Mouse (Mus musculus) MEL (cell line): ENCODE data around the gene H2-Ke6.

Experiments
- BHLHE40 ChIP-seq: IDR thresholded peaks from 2 replicates; pipeline ENCODE4 v1.6.1; 2012; ENCODE audit warnings: low read depth, mild to moderate bottlenecking, inconsistent platforms, low read length, improper control_type of control experiment, borderline replicate concordance
- CTCF ChIP-seq, 3 experiments: IDR thresholded peaks in 2 of 3; conservative IDR thresholded peaks in 1 of 3; 2 replicates each; pipeline ENCODE4 v1.5.1; 2011 to 2012; ENCODE audit warnings: low read length in 3 of 3, low read depth in 2 of 3, mild to moderate bottlenecking in 2 of 3, improper control_type of control experiment in 1 of 3, inconsistent platforms in 1 of 3, mixed read lengths in 1 of 3, moderate library complexity in 1 of 3; ENCODE audit not compliant: control insufficient read depth in 1 of 3, insufficient read depth in 1 of 3, poor library complexity in 1 of 3, severe bottlenecking in 1 of 3
- E2F4 ChIP-seq: IDR thresholded peaks from 2 replicates; pipeline ENCODE4 v1.6.1; 2011; ENCODE audit warnings: low read depth, low read length, improper control_type of control experiment, borderline replicate concordance
- GABPA ChIP-seq: IDR thresholded peaks from 2 replicates; pipeline ENCODE4 v1.6.1; 2012; ENCODE audit warnings: low read depth, mild to moderate bottlenecking, inconsistent platforms, low read length, improper control_type of control experiment, moderate library complexity
- MAX ChIP-seq: IDR thresholded peaks from 2 replicates; pipeline ENCODE4 v1.6.1; 2011; ENCODE audit warnings: low read length, improper control_type of control experiment
- MXI1 ChIP-seq: IDR thresholded peaks from 2 replicates; pipeline ENCODE4 v1.6.1; 2011; ENCODE audit warnings: mild to moderate bottlenecking, low read depth, low read length, improper control_type of control experiment
- POLR2A ChIP-seq, 2 experiments: IDR thresholded peaks; 2 replicates each; pipeline ENCODE4 v1.6.1; 2011 to 2012; ENCODE audit warnings: low read length in 2 of 2, mild to moderate bottlenecking in 2 of 2, control low read depth in 1 of 2, improper control_type of control experiment in 1 of 2, low read depth in 1 of 2, moderate library complexity in 1 of 2; ENCODE audit not compliant: control insufficient read depth in 1 of 2, insufficient read depth in 1 of 2, poor library complexity in 1 of 2
- POLR2AphosphoS2 ChIP-seq: IDR thresholded peaks from 2 replicates; pipeline ENCODE4 v1.6.1; 2011; ENCODE audit warnings: low read length, improper control_type of control experiment
- RAD21 ChIP-seq: IDR thresholded peaks from 2 replicates; pipeline ENCODE4 v1.6.1; 2011; ENCODE audit warnings: mild to moderate bottlenecking, low read depth, low read length, improper control_type of control experiment
- SMC3 ChIP-seq: IDR thresholded peaks from 2 replicates; pipeline ENCODE4 v1.6.1; 2011; ENCODE audit warnings: low read depth, low read length, improper control_type of control experiment
- TCF12 ChIP-seq: IDR thresholded peaks from 2 replicates; pipeline ENCODE4 v1.6.1; 2014; ENCODE audit warnings: low read depth, mild to moderate bottlenecking, inconsistent platforms, low read length, improper control_type of control experiment, moderate library complexity
- ZC3H11A ChIP-seq: IDR thresholded peaks from 2 replicates; pipeline ENCODE4 v1.6.1; 2012; ENCODE audit warnings: low read depth, mild to moderate bottlenecking, inconsistent platforms, low read length, improper control_type of control experiment

DNA sequence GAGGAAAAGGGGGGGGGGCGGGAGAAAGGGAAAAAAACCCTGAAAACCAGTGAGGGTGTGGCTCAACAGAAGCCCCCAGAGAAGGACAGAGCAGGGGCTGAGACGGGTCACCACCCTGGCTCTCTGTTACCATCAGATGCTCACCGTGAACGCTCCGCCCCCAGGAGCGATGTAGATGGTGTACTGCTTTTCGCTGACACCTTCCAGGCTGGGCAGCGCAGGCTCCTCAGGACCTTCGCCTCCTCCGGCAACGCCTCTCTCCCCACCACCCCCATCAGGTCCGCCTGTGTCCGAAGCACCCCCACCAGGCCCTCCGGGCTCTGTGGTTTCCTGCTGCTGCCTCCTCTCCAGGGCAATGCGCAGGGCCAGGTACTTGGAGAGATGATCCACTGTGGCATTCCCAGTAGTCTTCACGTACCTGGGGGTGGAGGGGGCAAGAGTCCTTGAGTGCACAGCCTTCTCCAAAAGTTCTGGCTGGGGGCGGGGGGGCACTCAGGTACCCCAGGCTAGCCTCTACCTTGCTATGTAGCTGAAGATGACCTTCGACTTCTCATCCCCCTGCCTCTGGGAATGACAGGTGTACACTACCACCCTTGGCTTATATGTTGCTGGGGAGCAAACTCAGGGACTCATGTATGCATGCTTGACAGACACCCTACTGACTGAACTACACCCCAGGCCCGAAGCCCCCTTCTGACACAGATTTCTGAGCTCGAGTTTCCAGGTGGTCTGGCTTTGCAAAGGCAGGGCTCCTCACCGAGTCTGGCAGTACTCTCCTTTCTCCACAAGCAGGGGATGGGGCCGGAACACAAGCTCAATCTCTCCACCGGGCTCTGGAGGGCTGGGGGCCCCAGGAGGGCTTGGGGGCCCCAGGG, 6.1 kb downstream of the H2-Ke6 start:
- TF ChIP-seq TCF12 (no peak), SMC3 (no peak), GABPA (no peak), RAD21 (no peak), MXI1 (no peak), POLR2A (IDR thresholded peaks at IDR 0.05; ENCODE audit: control insufficient read depth in 1 of 2, insufficient read depth in 1 of 2, low read depth in 1 of 2, low read length in 2 of 2, poor library complexity in 1 of 2) (no peak), CTCF (IDR thresholded peaks at IDR 0.05 in 2 of 3, conservative IDR thresholded peaks at IDR 0.05 in 1 of 3; ENCODE audit: control insufficient read depth in 1 of 3, insufficient read depth in 1 of 3, low read depth in 2 of 3, low read length in 3 of 3, poor library complexity in 1 of 3, severe bottlenecking in 1 of 3) (no peak), BHLHE40 (no peak), ZC3H11A (no peak), MAX (no peak), E2F4 (no peak), POLR2AphosphoS2 (no peak)
